Mouse (Mus musculus): ENCODE measurements around the gene Prss38.

DNA sequence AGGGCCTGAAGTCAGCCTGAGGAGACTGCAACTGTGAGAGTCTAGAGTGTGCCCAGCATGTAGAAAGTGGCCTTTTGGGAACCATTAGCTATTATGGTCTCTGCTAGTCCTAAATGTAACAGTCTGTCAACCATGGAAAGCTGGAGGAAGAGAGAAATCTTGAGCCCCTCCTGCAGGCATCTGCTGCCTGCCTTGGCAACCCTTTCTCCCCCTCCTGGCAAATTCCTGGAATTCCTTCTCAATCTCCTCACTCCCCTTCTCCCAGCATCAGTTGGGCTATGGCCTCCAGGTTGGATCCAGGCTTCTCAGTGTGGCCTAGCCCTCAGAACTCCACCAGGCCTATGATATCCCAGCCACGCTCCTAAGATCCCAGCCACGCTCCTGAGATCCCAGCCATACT is 25.1 kb downstream of the Prss38 start:
- no peak for TF ChIP-seq CTCF (IDR thresholded peaks at IDR 0.05; ENCODE audit: low read depth)
- TF ChIP-seq EP300 (optimal IDR thresholded peaks at IDR 0.05) = no peak
